Mouse (Mus musculus) adrenal gland (tissue): ENCODE results near the gene Plpp4.

Source experiments
- intact Hi-C: fragments of 180-260 bp; cut with DNase I; formaldehyde crosslinking; loops from one replicate; pipeline ENCODE4 v1.15.1; 2025
- long read RNA-seq, 2 experiments: library from polyadenylated mRNA; unstranded; transcript quantifications; one replicate each; pipeline ENCODE4 v2.0.0; 2020; ENCODE audit warnings: borderline replicate concordance in 1 of 2; ENCODE audit not compliant: insufficient replicate concordance in 1 of 2

Gene Plpp4
- long read RNA-seq, experiment 1 = 0 reads
- long read RNA-seq, experiment 2 = 0 reads

- intact Hi-C loops = no loop called here
Observed at GRCm38 (mm10) chr7:129256621-129257373, at the start of gene Plpp4. Gene Plpp4, plus strand, starts transcription at chr7:129257031.

DNA sequence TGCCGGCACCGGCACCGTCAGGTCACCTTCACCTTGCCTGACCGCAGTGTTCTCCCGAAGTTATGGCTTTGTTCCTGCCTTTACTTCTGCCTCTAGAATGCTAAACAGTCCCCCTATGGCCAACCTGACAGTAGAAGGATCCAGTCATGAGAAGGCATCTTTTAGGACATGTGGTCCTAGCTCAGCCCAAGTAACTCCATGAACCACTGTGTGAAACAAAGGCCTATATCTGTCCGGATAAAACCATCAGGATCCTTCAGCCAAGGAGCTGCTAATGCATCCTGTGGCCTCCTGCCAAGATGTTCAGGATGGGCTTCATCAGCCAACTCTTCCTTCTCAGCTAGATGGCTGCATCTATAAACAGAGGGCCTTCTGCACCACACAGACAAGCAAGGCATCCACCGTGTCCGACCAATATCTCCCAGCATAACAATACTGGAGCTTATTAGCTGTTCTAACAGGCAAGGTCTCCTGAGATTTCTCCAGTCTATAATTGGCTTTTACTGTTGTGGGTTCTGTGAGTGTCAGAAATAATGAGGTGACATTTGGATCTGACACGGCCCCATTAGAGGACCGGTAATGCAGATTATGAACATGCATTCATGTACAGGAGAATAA is 40.8 kb upstream of the Plpp4 start:
- intact Hi-C loops = no loop called here

DNA sequence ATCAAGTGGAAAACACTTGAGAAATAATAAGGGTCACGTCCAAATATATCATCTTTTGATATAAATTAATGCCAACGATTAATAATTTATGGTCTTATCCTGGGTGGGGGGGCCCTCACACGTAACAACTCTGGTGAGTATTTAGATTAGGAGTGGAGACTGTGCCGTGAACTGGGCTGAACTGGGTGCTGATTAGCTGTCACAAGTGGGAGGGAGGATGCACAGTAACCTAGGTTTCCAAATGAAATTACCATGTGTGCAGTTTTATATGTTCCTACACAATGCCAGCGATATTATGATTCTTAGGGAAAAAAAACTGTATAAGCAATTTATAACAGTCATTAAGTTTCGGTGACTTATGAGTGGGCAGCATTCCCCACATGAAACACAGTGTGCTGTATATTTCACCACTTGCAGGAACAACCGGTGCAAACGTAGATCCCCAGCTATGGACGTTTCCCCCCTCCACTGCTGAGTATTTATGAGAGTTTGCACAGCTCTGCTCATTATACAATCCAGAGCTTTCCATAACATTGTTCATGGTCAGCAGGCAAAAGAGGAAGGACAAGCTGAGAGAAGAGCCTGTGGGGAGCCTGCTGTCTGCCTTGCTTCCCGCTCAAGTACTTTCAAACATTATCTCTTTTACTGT is 40.2 kb upstream of the Plpp4 start:
- intact Hi-C loops = no loop called here

- intact Hi-C loops = no loop called here
Observed at GRCm38 (mm10) chr7:129220948-129221347, 35.9 kb upstream of the Plpp4 start.

DNA sequence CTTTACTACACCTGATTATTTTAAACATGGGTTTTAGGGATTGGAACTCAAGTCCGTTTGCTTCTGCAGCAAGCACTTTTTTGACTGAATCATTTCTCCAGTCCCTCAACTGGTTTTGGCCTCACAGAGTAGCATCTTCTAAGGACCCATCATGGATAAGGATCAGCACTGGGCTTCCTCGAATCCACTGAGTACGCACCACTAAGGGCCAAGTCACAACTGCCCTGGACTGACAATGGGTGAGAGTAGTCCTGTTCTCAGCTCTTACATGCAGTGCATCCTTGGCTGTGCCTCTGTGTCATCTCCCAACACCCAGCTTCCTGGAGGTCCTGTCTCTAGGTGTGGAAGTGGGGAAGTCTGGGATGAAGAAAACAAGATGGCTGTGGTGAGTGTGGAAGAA is 35.2 kb upstream of the Plpp4 start:
- intact Hi-C loops = no loop called here

DNA sequence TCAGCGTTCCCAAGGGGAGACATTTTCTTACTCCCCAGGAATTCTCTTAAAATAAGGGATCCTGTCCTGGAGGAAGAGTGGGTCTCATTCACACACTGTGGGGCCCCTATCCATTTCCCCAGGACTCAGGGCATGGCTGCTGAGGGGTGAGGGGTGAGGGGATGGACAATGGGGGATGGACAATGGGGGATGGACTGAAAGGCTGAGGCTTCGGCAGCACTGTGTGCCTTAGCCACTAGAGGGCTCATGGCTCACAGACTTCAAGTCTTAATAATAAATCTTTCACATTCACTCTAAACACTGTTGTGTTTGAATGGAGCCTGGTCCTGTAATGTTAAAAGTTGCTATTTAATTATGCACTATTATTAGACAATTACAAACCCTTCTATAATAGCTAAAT is 21.4 kb upstream of the Plpp4 start:
- intact Hi-C loops = loop anchor here (2.0 to 10.0 kb wide), 2 partner anchors 71 to 269 kb away; no protein-coding TSS in a partner anchor

GRCm38 (mm10) chr7:129235995-129236394 is 20.8 kb upstream of the Plpp4 start:
- intact Hi-C loops = loop anchor here (2.0 to 10.0 kb wide), 2 partner anchors 71 to 269 kb away; no protein-coding TSS in a partner anchor

- intact Hi-C loops = no loop called here
Observed at GRCm38 (mm10) chr7:129250981-129251380, 5.8 kb upstream of the Plpp4 start.

GRCm38 (mm10) chr7:129253406-129253805 is 3.4 kb upstream of the Plpp4 start:
- intact Hi-C loops = no loop called here

- intact Hi-C loops = no loop called here
Observed at GRCm38 (mm10) chr7:129254126-129254525, 2.7 kb upstream of the Plpp4 start.

DNA sequence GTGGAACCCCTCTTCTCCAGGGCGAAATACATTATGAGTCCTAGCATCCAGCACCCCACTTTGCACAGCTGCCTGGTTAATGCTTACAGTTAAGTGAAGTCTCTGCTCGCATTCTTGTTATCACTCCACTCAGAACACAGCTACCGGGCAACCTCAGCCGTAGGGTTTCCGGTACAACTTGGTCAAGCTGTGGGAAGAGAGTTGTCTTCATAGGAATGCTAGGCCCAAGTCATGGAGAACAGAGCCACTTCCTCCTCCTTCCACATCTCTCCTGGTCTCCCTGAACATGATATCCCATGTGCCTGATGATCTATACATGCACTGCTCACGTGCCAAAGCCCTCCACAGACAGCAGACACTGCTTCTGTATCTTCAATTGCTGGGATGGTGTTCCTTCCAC is 1.4 kb upstream of the Plpp4 start:
- intact Hi-C loops = no loop called here

DNA sequence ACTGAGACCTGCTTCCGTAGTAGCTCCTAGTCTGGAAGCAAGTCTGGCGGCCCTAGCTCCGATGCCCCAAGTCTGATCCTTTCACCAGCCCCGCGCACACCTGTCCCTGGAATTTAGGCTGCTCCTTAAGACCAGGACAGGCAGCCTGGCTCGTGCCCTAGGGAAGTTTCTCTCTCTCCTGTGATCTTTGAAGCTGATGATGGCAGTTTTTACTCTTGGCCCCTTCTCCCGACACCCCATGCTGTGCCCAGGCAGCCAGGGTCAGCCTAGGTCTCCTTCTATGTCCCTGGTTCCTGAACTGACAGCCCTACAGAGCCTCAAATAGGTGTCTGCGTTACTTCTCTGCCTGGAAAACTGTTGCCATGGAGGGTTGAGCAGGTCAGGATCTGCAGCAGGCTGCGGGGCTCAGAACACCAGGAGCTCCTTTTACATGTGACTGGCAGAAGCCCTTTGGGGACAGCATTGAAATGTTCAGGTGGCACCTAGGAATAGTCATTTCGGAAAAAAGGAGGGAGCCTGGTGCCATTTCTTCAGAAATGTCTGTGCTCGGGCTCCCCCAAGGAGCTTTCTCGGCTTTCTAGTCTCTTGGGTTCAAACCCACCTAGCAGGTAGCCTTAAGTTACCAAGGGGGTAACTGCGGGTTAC is 665 bp downstream of the Plpp4 start:
- intact Hi-C loops = no loop called here

DNA sequence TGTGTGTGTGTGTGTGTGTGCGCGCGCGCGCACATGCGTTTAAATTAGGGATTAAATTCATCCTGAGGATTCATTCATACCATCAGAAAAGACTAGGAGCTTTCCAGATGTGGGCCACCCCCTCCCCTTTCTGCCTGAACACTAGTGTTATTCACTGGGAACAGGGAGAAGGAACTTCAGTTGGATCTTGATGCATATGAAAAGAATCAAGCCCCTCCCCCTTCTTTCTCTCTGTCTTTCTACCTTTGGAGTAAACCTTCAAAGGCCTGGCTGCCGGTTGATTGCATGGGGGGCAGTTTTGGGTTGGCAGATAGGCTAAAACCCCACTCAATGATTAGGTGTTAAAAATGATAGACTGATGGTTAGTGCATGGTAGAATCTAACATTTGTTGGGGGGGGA is 1.5 kb downstream of the Plpp4 start:
- intact Hi-C loops = no loop called here

GRCm38 (mm10) chr7:129259195-129259594 is 2.4 kb downstream of the Plpp4 start:
- intact Hi-C loops = no loop called here

DNA sequence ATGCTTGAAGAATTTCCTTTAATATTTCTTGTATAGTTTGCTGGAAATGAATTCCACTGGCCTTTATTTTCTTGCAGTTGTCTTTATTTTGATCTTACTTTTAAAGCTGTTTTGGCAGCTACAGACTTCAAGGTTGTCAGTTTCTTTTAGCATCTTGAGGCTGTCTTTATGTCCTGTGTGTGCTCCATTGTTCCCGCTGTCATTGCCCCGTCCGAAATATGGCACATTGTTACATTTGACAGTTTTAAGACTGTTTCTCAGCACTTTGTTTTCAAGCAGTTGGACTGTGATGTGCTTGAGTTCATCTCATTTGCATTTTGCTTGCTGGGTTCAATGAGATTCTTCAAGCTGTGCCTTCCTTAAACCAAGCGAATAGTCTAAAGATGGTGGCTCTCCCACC is 17.0 kb downstream of the Plpp4 start:
- intact Hi-C loops = no loop called here

GRCm38 (mm10) chr7:129274726-129275125 is 17.9 kb downstream of the Plpp4 start:
- intact Hi-C loops = no loop called here

- intact Hi-C loops = no loop called here
Observed at GRCm38 (mm10) chr7:129277751-129278150, 20.9 kb downstream of the Plpp4 start.

DNA sequence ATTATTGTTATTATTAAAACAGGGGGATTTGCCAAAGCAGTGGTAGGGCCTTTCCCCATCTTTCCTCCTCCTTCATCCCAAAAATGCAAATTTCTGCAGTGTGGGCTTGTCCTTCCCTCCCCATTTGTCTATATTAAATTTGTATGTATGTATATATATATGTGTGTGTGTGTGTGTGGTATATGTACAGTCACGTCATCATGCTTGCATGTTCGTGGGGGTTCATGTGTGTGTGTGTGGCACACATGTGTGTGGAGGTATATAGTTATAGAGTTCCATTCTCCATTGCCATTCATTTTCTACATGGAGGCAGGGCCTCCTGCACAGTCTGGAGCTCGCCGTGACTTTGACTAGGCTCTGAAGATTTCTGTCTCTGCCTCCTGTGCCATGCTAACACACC is 22.0 kb downstream of the Plpp4 start:
- intact Hi-C loops = no loop called here

DNA sequence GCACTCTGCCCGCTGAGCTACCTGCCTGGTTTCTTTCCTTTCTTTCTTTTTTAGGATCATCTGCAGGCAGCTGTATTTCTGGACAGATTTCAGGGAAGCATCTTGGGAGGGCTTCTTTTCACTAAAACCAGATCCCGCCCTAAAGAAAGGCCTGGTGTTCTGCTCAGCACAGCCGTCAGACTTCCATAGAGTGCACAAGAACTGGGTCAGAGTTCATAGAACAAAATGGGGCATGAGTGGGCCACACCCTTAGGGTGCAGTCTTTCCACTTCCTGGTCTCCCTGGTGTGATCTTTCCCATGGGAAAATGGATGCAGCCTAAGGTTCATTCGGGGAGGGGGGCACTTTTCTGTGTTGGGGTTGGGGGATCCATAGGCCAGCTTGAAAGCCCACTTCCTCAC is 22.4 kb downstream of the Plpp4 start:
- intact Hi-C loops = no loop called here

GRCm38 (mm10) chr7:129281966-129282365 is 25.1 kb downstream of the Plpp4 start:
- intact Hi-C loops = no loop called here

DNA sequence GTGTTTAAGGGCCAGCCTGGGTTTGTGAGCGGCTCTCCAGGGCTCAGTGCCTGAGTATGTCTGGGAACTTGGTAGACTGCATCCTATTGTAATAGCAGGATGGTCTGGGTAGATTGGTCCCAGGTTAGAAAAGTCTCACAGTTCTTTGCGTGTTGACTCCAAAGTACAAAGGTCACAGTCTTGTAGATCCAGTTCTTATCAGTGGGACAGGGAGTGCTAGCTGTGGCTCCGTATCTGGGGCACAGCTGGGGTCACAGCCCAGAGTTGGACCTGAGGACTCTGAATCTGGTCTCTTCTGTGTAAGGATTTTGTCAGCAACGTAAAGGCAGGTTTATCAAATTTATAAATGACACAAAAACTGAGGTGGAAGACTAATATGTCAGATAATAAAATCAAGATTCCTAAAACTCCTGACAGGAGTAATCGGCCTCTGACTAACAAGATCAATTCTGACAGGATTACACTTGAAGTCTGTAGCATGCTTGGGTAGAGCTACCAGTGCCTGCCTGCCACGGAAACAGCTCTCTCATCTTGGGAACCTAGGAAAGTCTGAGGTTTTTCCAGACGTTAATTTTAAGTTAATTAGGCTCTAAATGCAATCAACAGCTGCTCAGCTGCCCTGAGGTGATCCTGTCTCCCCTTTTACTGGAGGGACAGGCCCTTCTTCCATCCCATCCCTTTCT is 28.5 kb downstream of the Plpp4 start:
- intact Hi-C loops = no loop called here
